Mouse (Mus musculus) midbrain, embryonic 11.5 days (tissue): ENCODE data around the gene Tab1. TPM values are rescaled to one million over a fixed set of nuclear protein-coding genes. Genes with fewer than 3 reads are reported as not detected.

Experiments used
- ATAC-seq: fragments of 200-750 bp; cut with Nextera tagmentation; 2 replicates; pipeline ENCODE4 v1.8.0; 2017; ENCODE audit warnings: moderate TSS enrichment, moderate library complexity; ENCODE audit not compliant: low FRiP score
- DNase-seq: peaks from one replicate; pipeline ENCODE4 v3.0.0; 2015; ENCODE audit warnings: low spot score; ENCODE audit errors: missing footprints
- H3K27ac ChIP-seq: fragments of 300-500 bp; sonication (generic); 2 replicates; pipeline ENCODE4 v1.5.1; 2014; ENCODE audit warnings: low read depth, low read length
- H3K27me3 ChIP-seq: fragments of 300-500 bp; sonication (generic); 2 replicates; pipeline ENCODE4 v1.6.1; 2014; ENCODE audit warnings: mild to moderate bottlenecking, low read length, moderate library complexity, mixed read lengths; ENCODE audit not compliant: control insufficient read depth, insufficient read depth
- H3K36me3 ChIP-seq: fragments of 300-500 bp; sonication (generic); 2 replicates; pipeline ENCODE4 v1.6.1; 2014; ENCODE audit warnings: mild to moderate bottlenecking, low read length, moderate library complexity, mixed read lengths; ENCODE audit not compliant: control insufficient read depth, insufficient read depth
- H3K4me1 ChIP-seq: fragments of 300-500 bp; sonication (generic); 2 replicates; pipeline ENCODE4 v1.6.1; 2014; ENCODE audit warnings: low read length; ENCODE audit not compliant: control insufficient read depth, insufficient read depth
- H3K4me2 ChIP-seq: fragments of 300-500 bp; sonication (generic); 2 replicates; pipeline ENCODE4 v1.6.1; 2014; ENCODE audit warnings: mild to moderate bottlenecking, moderate library complexity
- H3K4me3 ChIP-seq: fragments of 300-500 bp; sonication (generic); 2 replicates; pipeline ENCODE4 v1.5.1; 2014; ENCODE audit warnings: low read depth, low read length
- H3K9ac ChIP-seq: fragments of 300-500 bp; sonication (generic); 2 replicates; pipeline ENCODE4 v1.6.1; 2014; ENCODE audit warnings: low read length
- H3K9me3 ChIP-seq: fragments of 300-500 bp; sonication (generic); 2 replicates; pipeline ENCODE4 v1.6.1; 2016; ENCODE audit warnings: low read length; ENCODE audit not compliant: control insufficient read depth
- WGBS: fragments of 180-500 bp; shearing (Covaris S2); extraction: QIAGEN DNeasy Blood & Tissue Kit; methylation state at CpG from one replicate; pipeline ENCODE4 v1.1.7; 2014; 5-methylcytosine and 5-hydroxymethylcytosine counted together
- polyA plus RNA-seq: library from polyadenylated mRNA; unstranded; fragments of >200 nt; fragmentation: Nextera tagmentation; extraction: Ambion mirVana; gene quantifications from 2 replicates; pipeline ENCODE4 v1.2.1, GENCODE M21; 2014

Gene Tab1
- polyA plus RNA-seq, 1 experiment from 2014 or later = 29.4 TPM

DNA sequence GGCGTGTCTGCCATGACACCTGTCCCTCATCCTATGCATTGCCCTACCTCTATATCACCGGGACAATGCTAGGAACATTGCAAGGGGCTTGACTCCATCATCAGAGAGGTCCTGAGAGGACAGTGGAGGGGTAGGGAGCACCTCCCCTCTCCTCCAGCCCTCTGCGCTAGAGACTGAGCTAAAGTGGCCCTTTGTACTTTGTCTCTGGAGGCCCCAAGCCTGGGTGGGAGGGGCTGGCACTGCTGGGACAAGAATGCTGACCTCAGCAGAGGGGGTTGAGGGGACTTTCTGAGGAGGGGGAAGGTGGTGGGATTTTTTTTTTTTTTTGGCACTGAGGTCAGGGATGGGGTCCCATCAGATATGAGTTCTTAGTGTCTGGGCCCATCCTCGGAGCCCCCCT, 57.1 kb downstream of the Tab1 start:
- H3K27ac ChIP-seq = no peak overlapping the region
- H3K4me1 ChIP-seq = peaks cover 2% of the 10 kb centered on the region; the same call in 1 of the 2 replicates
- H3K9ac ChIP-seq = no peak overlapping the region
- H3K4me3 ChIP-seq = no peak overlapping the region
- H3K36me3 ChIP-seq = no peaks in the 10 kb centered on the region
- H3K27me3 ChIP-seq = no peaks in the 10 kb centered on the region
- 73% methylated on average over 4 of the region's 4 CpGs for WGBS
- no peaks in the 10 kb centered on the region for H3K9me3 ChIP-seq
- H3K4me2 ChIP-seq = no peak overlapping the region
- no peak for ATAC-seq
- DNase-seq = peak; percentile 14

- DNase-seq (peak; percentile 10), ATAC-seq (no peak)
- Histone ChIP-seq H3K27me3 (no peaks in the 10 kb centered on the region), H3K36me3 (no peaks in the 10 kb centered on the region), H3K4me1 (peaks cover 2% of the 10 kb centered on the region; the same call in 1 of the 2 replicates), H3K9me3 (no peaks in the 10 kb centered on the region), H3K9ac (no peak overlapping the region), H3K4me2 (no peak overlapping the region), H3K4me3 (no peak overlapping the region), H3K27ac (no peak overlapping the region)
- WGBS = 77% methylated on average over 8 of the region's 8 CpGs
Observed at GRCm38 (mm10) chr15:80191585-80192245, 58.8 kb downstream of the Tab1 start.

- ATAC-seq = no peak
- H3K4me3 ChIP-seq = no peak overlapping the region
- 86% methylated on average over 6 of the region's 6 CpGs for WGBS
- H3K4me1 ChIP-seq = peaks cover 2% of the 10 kb centered on the region; the same call in 1 of the 2 replicates
- H3K4me2 ChIP-seq = no peak overlapping the region
- DNase-seq = no peak
- no peak overlapping the region for H3K27ac ChIP-seq
- H3K9me3 ChIP-seq = no peaks in the 10 kb centered on the region
- H3K36me3 ChIP-seq = no peaks in the 10 kb centered on the region
- no peak overlapping the region for H3K9ac ChIP-seq
- no peaks in the 10 kb centered on the region for H3K27me3 ChIP-seq
Observed at GRCm38 (mm10) chr15:80192246-80192585, 59.3 kb downstream of the Tab1 start.

GRCm38 (mm10) chr15:80192847-80193246, 59.9 kb downstream of the Tab1 start:
- no peak for ATAC-seq
- WGBS = 89% methylated on average over 7 of the region's 7 CpGs
- DNase-seq = peak; percentile 44
- H3K9me3 ChIP-seq = no peaks in the 10 kb centered on the region
- no peak overlapping the region for H3K4me3 ChIP-seq
- H3K27ac ChIP-seq = no peak overlapping the region
- no peaks in the 10 kb centered on the region for H3K27me3 ChIP-seq
- H3K4me2 ChIP-seq = no peak overlapping the region
- H3K9ac ChIP-seq = no peak overlapping the region
- H3K36me3 ChIP-seq = no peaks in the 10 kb centered on the region
- H3K4me1 ChIP-seq = peaks cover 2% of the 10 kb centered on the region; the same call in 1 of the 2 replicates

DNA sequence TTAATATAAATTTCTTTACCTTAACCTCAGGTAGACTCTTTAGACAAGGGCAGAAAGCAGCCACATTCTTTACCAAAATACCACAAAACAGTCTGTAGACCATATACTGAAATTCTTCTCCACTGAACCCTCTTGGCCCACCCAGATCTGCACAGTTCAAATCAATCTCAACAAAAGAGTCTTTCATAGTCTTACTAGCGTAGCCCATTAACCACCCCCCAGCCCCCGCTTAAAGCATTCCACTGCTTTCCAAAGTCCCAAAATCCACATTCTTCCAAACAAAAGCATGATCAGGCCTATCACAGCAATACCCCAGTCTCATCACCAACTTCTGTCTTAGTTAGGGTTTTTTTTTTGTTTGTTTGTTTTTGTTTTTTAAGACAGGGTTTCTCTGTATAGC, 66.6 kb downstream of the Tab1 start:
- H3K9me3 ChIP-seq = no peaks in the 10 kb centered on the region
- H3K36me3 ChIP-seq = no peaks in the 10 kb centered on the region
- ATAC-seq = no peak
- no peaks in the 10 kb centered on the region for H3K4me1 ChIP-seq
- H3K4me2 ChIP-seq = no peak overlapping the region
- 68% methylated on average over 2 of the region's 2 CpGs for WGBS
- H3K27ac ChIP-seq = no peak overlapping the region
- no peak overlapping the region for H3K4me3 ChIP-seq
- no peak for DNase-seq
- H3K27me3 ChIP-seq = no peaks in the 10 kb centered on the region
- H3K9ac ChIP-seq = no peak overlapping the region

GRCm38 (mm10) chr15:80202111-80202775, 69.3 kb downstream of the Tab1 start:
- no peak overlapping the region for H3K27ac ChIP-seq
- WGBS = 86% methylated on average over 6 of the region's 6 CpGs
- H3K4me2 ChIP-seq = no peak overlapping the region
- ATAC-seq (no peak), DNase-seq (peak; percentile 10)
- no peak overlapping the region for H3K4me3 ChIP-seq
- no peaks in the 10 kb centered on the region for H3K9me3 ChIP-seq
- H3K36me3 ChIP-seq = no peaks in the 10 kb centered on the region
- no peak overlapping the region for H3K9ac ChIP-seq
- no peaks in the 10 kb centered on the region for H3K27me3 ChIP-seq
- no peaks in the 10 kb centered on the region for H3K4me1 ChIP-seq

- H3K9ac ChIP-seq = no peak overlapping the region
- peaks cover 1% of the 10 kb centered on the region; the same call in 1 of the 2 replicates for H3K4me1 ChIP-seq
- no peaks in the 10 kb centered on the region for H3K36me3 ChIP-seq
- WGBS = 42% methylated on average over 4 of the region's 4 CpGs
- no peak overlapping the region for H3K27ac ChIP-seq
- ATAC-seq = no peak
- no peak overlapping the region for H3K4me3 ChIP-seq
- no peaks in the 10 kb centered on the region for H3K27me3 ChIP-seq
- H3K4me2 ChIP-seq = no peak overlapping the region
- no peaks in the 10 kb centered on the region for H3K9me3 ChIP-seq
- peak; percentile 75 for DNase-seq
Observed at GRCm38 (mm10) chr15:80203406-80203805, 70.5 kb downstream of the Tab1 start.

DNA sequence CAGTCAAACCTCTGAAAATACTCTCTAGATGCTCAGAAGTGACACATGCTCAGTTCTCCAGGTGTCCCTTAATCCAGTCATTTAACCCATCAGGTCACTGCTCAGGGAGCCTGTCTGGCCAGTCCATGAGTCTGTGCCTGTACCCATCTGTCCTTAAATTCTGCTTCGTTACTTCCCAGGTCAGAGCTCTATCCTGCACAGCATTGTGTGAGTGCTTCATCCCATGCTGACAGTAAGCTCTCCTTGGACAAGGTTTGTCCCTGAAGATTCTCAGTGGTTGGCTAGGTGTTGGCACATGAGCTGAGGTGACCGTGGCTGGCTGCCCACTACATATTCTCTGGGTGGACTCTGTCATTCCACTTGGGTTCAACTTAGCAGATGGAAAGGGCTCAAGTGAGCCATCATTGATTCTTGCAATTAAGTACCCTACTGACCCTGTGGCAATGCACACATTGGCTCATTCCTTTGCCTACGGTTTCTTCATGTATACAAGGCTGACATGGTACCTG, 73.2 kb downstream of the Tab1 start:
- Histone ChIP-seq H3K27ac (no peak overlapping the region), H3K4me2 (no peak overlapping the region), H3K9me3 (no peaks in the 10 kb centered on the region), H3K36me3 (no peaks in the 10 kb centered on the region; the same call in 1 of the 2 replicates), H3K27me3 (no peaks in the 10 kb centered on the region), H3K9ac (no peak overlapping the region), H3K4me1 (peaks cover 3% of the 10 kb centered on the region; the same call in 1 of the 2 replicates), H3K4me3 (no peak overlapping the region)
- DNase-seq (peak; percentile 28), ATAC-seq (no peak)
- 88% methylated on average over 3 of the region's 3 CpGs for whole genome bisulfite sequencing

- WGBS = 10% methylated on average over 4 of the region's 4 CpGs
- Histone ChIP-seq H3K4me1 (peaks cover 3% of the 10 kb centered on the region; the same call in 1 of the 2 replicates), H3K36me3 (peaks cover 9% of the 10 kb centered on the region), H3K27me3 (no peaks in the 10 kb centered on the region), H3K4me3 (no peak overlapping the region), H3K27ac (no peak overlapping the region; the same call in 1 of the 2 replicates), H3K4me2 (no peak overlapping the region), H3K9me3 (no peaks in the 10 kb centered on the region), H3K9ac (no peak overlapping the region)
- ATAC-seq (no peak), DNase-seq (peak; percentile 84)
Observed at GRCm38 (mm10) chr15:80208446-80208845, 75.5 kb downstream of the Tab1 start.
